Mouse (Mus musculus): ENCODE measurements at regions not wholly inside any gene's neighbourhood (a gene's known extent, or its start where the extent isn't known, plus 50 kb on each side); places are given as distances from the start of the nearest gene placed in this dataset.

GRCm38 (mm10) chr8:53338006-53338405 lies 173.5 kb upstream of the Aga start:
- no peak for DNase-seq (ENCODE audit: low spot score in 2 of 2)

GRCm38 (mm10) chr8:53368640-53369039 lies 142.9 kb upstream of the Aga start:
- no peak for DNase-seq (ENCODE audit: low spot score in 2 of 2)

GRCm38 (mm10) chr8:53373401-53373800 lies 138.1 kb upstream of the Aga start:
- DNase-seq (ENCODE audit: low spot score in 2 of 2) = no peak

GRCm38 (mm10) chr8:53412101-53412500 lies 99.4 kb upstream of the Aga start:
- DNase-seq (ENCODE audit: low spot score in 2 of 2) = peak in 1 of 2 experiments; percentile 23

- no peak for DNase-seq (ENCODE audit: low spot score in 2 of 2)
Observed at GRCm38 (mm10) chr8:53434184-53434583, 77.3 kb upstream of the Aga start.

- no peak for DNase-seq (ENCODE audit: low spot score in 2 of 2)
Observed at GRCm38 (mm10) chr8:53435721-53436120, 75.8 kb upstream of the Aga start.

- no peak for DNase-seq (ENCODE audit: low spot score in 2 of 2)
Observed at GRCm38 (mm10) chr8:53446748-53447355, 64.7 kb upstream of the Aga start.

Data from layer of hippocampus, postnatal 14 days (tissue).